In genomic region chr3:88027434-88028186, GRCm38 (mm10) we compare ENCODE assay signal across 10 mouse cellular contexts. TPM values are rescaled to one million over a fixed set of nuclear protein-coding genes. Genes with fewer than 3 reads are reported as not detected.
DNase-seq lines count a peak whose midpoint lies in the region; ATAC-seq and TF ChIP-seq lines count a peak whose summit lies in the region.
"Had no signal": no experiment of that assay in that cellular context is flagged by ENCODE, and none has a peak within 500 bp of the region (broad histone marks: within the 10 kb centered on the region; RNA-seq: fewer than 3 reads in every experiment).

Gene Hapln2 (minus strand): TSS chr3:88027583.

- H3K79me2 ChIP-seq in liver, adult 2 months (ENCODE audit: control insufficient read depth, insufficient read depth, low read length) = no peaks in the 10 kb centered on the region

- no peak for ATAC-seq in liver, embryonic 11.5 days (replicated peaks; ENCODE audit: low FRiP score)

- TF ChIP-seq POLR2A in liver, adult 2 months (IDR thresholded peaks at IDR 0.05; ENCODE audit: extremely low read depth, insufficient read depth, low read length) = no peak

- H3K27ac ChIP-seq in liver, adult 2 months (replicated peaks; ENCODE audit: insufficient read depth, low read depth, low read length) = no peak within 1 kb of the TSS
- H3K27ac ChIP-seq in liver, embryonic 11.5 days (ENCODE audit: low read depth, low read length) = no peak within 1 kb of the TSS
- H3K27ac ChIP-seq: hindbrain, embryonic 15.5 days; macrophage had no signal

- 66% methylated on average over 5 of the region's 5 CpGs for WGBS in liver, adult 2 months
- WGBS in liver, embryonic 11.5 days = 50% methylated on average over 5 of the region's 5 CpGs

- no peaks in the 10 kb centered on the region for H3K36me3 ChIP-seq in liver, adult 2 months (ENCODE audit: control insufficient read depth, insufficient read depth, low read length)
- H3K36me3 ChIP-seq in liver, embryonic 11.5 days (ENCODE audit: control insufficient read depth, insufficient read depth, low read length) = no peaks in the 10 kb centered on the region
- H3K36me3 ChIP-seq: hindbrain, embryonic 15.5 days had no signal

- peaks cover 6% of the 10 kb centered on the region; the same call in 1 of the 2 replicates for H3K9me3 ChIP-seq in liver, embryonic 11.5 days (ENCODE audit: control insufficient read depth, low read length)
- H3K9me3 ChIP-seq: hindbrain, embryonic 15.5 days had no signal

- no peak within 1 kb of the TSS for H3K9ac ChIP-seq in liver, adult 2 months (ENCODE audit: low read depth, low read length)
- no peak within 1 kb of the TSS for H3K9ac ChIP-seq in liver, embryonic 11.5 days (ENCODE audit: low read depth, low read length)
- H3K9ac ChIP-seq: hindbrain, embryonic 15.5 days had no signal

- peaks cover 6% of the 10 kb centered on the region; the same call in 1 of the 2 replicates for H3K4me1 ChIP-seq in liver, adult 2 months (ENCODE audit: control insufficient read depth, insufficient read depth, low read length)
- H3K4me1 ChIP-seq in liver, embryonic 11.5 days (replicated peaks; ENCODE audit: control insufficient read depth, insufficient read depth, low read length) = peaks cover 9% of the 10 kb centered on the region

- intact Hi-C loops in gastrocnemius, postnatal 14 days (cut with DNase I; ENCODE audit: low total_unique reads) = no loop called here

- peak in 1 of 2 experiments; percentile 20 for DNase-seq in frontal cortex, adult 2 months (ENCODE audit: extremely low spot score in 1 of 2, low spot score in 1 of 2)
- DNase-seq in frontal cortex, postnatal 36 days (ENCODE audit: low spot score in 2 of 2) = no peak
- no peak for DNase-seq in liver, adult 2 months (ENCODE audit: extremely low read depth, low read depth, low spot score)
- DNase-seq in liver, embryonic 11.5 days (ENCODE audit: low spot score) = no peak
- peak; percentile 34 for DNase-seq in WW6 (ENCODE audit: low read depth, low spot score)
- peak; percentile 41 for DNase-seq in lung, postnatal 36 days
- no peak for DNase-seq in gastrocnemius, postnatal 14 days
- DNase-seq in spleen, adult 18-20 months = no peak

- H3K4me3 ChIP-seq in liver, adult 2 months (ENCODE audit: insufficient read depth, low read depth, low read length) = no peak within 1 kb of the TSS
- no peak within 1 kb of the TSS for H3K4me3 ChIP-seq in liver, embryonic 11.5 days (ENCODE audit: low read depth, low read length)
- H3K4me3 ChIP-seq: hindbrain, embryonic 15.5 days had no signal

- peak; percentile 27 for TF ChIP-seq CTCF in liver, adult 2 months (IDR thresholded peaks at IDR 0.05; ENCODE audit: low read depth, low read length)

- peaks cover 17% of the 10 kb centered on the region for H3K27me3 ChIP-seq in liver, adult 2 months (ENCODE audit: control insufficient read depth, insufficient read depth, low read length)
- H3K27me3 ChIP-seq in liver, embryonic 11.5 days (replicated peaks; ENCODE audit: control insufficient read depth, insufficient read depth, low read length) = peaks cover 65% of the 10 kb centered on the region

- H3K4me2 ChIP-seq in liver, embryonic 11.5 days = no peak within 1 kb of the TSS
- H3K4me2 ChIP-seq: hindbrain, embryonic 15.5 days had no signal

RNA-seq across cellular contexts. Expression of gene Hapln2, which starts in this region (rescaled TPM):
- 28.5 and 39.4 TPM in 2 replicates for polyA plus RNA-seq in frontal cortex, adult 2 months (2012; rRNA removed)
- total RNA-seq in liver, adult 2 months (2014; rRNA removed) = not detected in 2 replicates
- polyA plus RNA-seq in liver, adult 2 months (2012; rRNA removed) = not detected in 2 replicates
- not detected in 2 replicates for polyA plus RNA-seq in liver, embryonic 11.5 days (2014; fragmentation: Nextera tagmentation; extraction: Ambion mirVana)
- total RNA-seq in gastrocnemius, postnatal 14 days (2021) = under 1 TPM in 1 of 2 experiments, not detected in 1; 0.13 TPM
- polyA plus RNA-seq: macrophage had no signal

Comparison
In these comparisons a context has a peak if more than half of its experiments do, and no peak if none do; other contexts are left out.
1. RNA of gene Hapln2 (polyA plus RNA-seq): 28.5 to 39.4 TPM in frontal cortex, adult 2 months; not detected in liver, adult 2 months and not detected in liver, embryonic 11.5 days; every median in the first group is over 10 times any median in the second.
2. DNase-seq: peak in WW6 (single experiment) and lung, postnatal 36 days (single experiment); none in frontal cortex, postnatal 36 days (0 of 2), liver, adult 2 months (single experiment), liver, embryonic 11.5 days (single experiment), gastrocnemius, postnatal 14 days (single experiment) and spleen, adult 18-20 months (0 of 2).